Comparison of ENCODE assay signal across 30 mouse cellular contexts in genomic region chr2:129569556-129569955, GRCm38 (mm10). TPM values are rescaled to one million over a fixed set of nuclear protein-coding genes. Genes with fewer than 3 reads are reported as not detected.
DNase-seq lines count a peak whose midpoint lies in the region; ATAC-seq and TF ChIP-seq lines count a peak whose summit lies in the region.
"Had no signal": no experiment of that assay in that cellular context is flagged by ENCODE, and none has a peak within 500 bp of the region (broad histone marks: within the 10 kb centered on the region; RNA-seq: fewer than 3 reads in every experiment).

No protein-coding gene starts in this region.

- H3K4me3 ChIP-seq in left cerebral cortex, adult 2 months = no peak overlapping the region
- no peak overlapping the region for H3K4me3 ChIP-seq in intestine, postnatal 0 days (ENCODE audit: low read depth, low read length)
- H3K4me3 ChIP-seq: embryonic facial prominence, embryonic 10.5 days; embryonic facial prominence, embryonic 12.5 days; forebrain, embryonic 13.5 days; forebrain, embryonic 15.5 days had no signal

- WGBS in intestine, postnatal 0 days = 51% methylated on average over 5 of the region's 5 CpGs

- no peaks in the 10 kb centered on the region for H3K36me3 ChIP-seq in intestine, postnatal 0 days (ENCODE audit: control insufficient read depth, insufficient read depth)
- H3K36me3 ChIP-seq: embryonic facial prominence, embryonic 10.5 days; embryonic facial prominence, embryonic 12.5 days; forebrain, embryonic 15.5 days; G1E had no signal

- no peak for DNase-seq in frontal cortex, adult 2 months (ENCODE audit: extremely low spot score in 1 of 2, low spot score in 1 of 2)
- DNase-seq in left cerebral cortex, adult 2 months (ENCODE audit: extremely low spot score in 1 of 2, low spot score in 2 of 2) = no peak
- no peak for DNase-seq in left cerebral cortex, adult 9 months (ENCODE audit: low spot score in 2 of 2)
- DNase-seq in brain, adult 2 months (ENCODE audit: low read depth, low spot score) = peak; percentile 59
- DNase-seq: adrenal gland, adult 8-10 months; adrenal gland, postnatal 14 days; adrenal gland, postnatal 36 days; B cell, adult 2 months; cerebellum, adult 11 months; cerebellum, adult 18-20 months; cerebellum, adult 8-10 months; cerebellum, adult 9-11 months; cerebellum, postnatal 14 days; cerebellum, postnatal 36 days; forebrain, postnatal 0 days had no signal

- no peaks in the 10 kb centered on the region for H3K4me1 ChIP-seq in intestine, postnatal 0 days (replicated peaks; ENCODE audit: control insufficient read depth, insufficient read depth, low read length)

- peak overlapping the region; percentile 74 for H3K27ac ChIP-seq in left cerebral cortex, adult 2 months
- H3K27ac ChIP-seq in intestine, postnatal 0 days (ENCODE audit: low read depth, low read length) = no peak overlapping the region
- H3K27ac ChIP-seq: embryonic facial prominence, embryonic 10.5 days; embryonic facial prominence, embryonic 12.5 days; forebrain, embryonic 13.5 days; forebrain, embryonic 15.5 days had no signal

- TF ChIP-seq CTCF in left cerebral cortex, adult 2 months (IDR thresholded peaks at IDR 0.05) = peak; percentile 3
- no peak for TF ChIP-seq CTCF in intestine, postnatal 0 days (IDR thresholded peaks at IDR 0.05; ENCODE audit: low read depth)

- H3K9ac ChIP-seq in intestine, postnatal 0 days (ENCODE audit: low read depth, low read length) = no peak overlapping the region
- H3K9ac ChIP-seq: embryonic facial prominence, embryonic 12.5 days; forebrain, embryonic 13.5 days; forebrain, embryonic 15.5 days; forebrain, postnatal 0 days had no signal

- H3K27me3 ChIP-seq in intestine, postnatal 0 days (replicated peaks; ENCODE audit: control insufficient read depth, insufficient read depth, low read length) = 0 out of 2 replicates have a peak, but pooled peaks cover 3% of the 10 kb centered on the region
- H3K27me3 ChIP-seq: forebrain, embryonic 13.5 days; forebrain, embryonic 15.5 days had no signal

- no peaks in the 10 kb centered on the region for H3K9me3 ChIP-seq in intestine, postnatal 0 days (ENCODE audit: control insufficient read depth)
- H3K9me3 ChIP-seq: embryonic facial prominence, embryonic 10.5 days; embryonic facial prominence, embryonic 12.5 days; forebrain, embryonic 13.5 days; forebrain, embryonic 15.5 days; G1E had no signal

- ATAC-seq in frontal cortex, adult (ENCODE audit: low TSS enrichment) = peak; percentile 69
- ATAC-seq in intestine, postnatal 0 days = no peak
- ATAC-seq: activated CD4-positive, CD25-positive, alpha-beta regulatory T cell, adult 4 months; CD4-positive, CD25-positive, alpha-beta regulatory T cell, adult 4 months; forebrain, embryonic 13.5 days; forebrain, embryonic 15.5 days; forebrain, postnatal 0 days; Patski had no signal

- intact Hi-C loops in left cerebral cortex, adult 2 months (cut with DNase I) = no loop called here

- no peak overlapping the region for H3K4me2 ChIP-seq in intestine, postnatal 0 days (replicated peaks; ENCODE audit: low read depth)
- H3K4me2 ChIP-seq: embryonic facial prominence, embryonic 12.5 days; forebrain, embryonic 13.5 days; forebrain, embryonic 15.5 days had no signal

RNA-seq across cellular contexts. Expression of gene Sirpa, which starts 23.1 kb away (rescaled TPM):
- 276 and 309 TPM in 2 replicates for polyA plus RNA-seq in frontal cortex, adult 2 months (2012; rRNA removed)
- 100 to 1,000 TPM; 375 to 384 TPM for total RNA-seq in left cerebral cortex, adult 2 months (2021)
- polyA plus RNA-seq in intestine, postnatal 0 days (2015; fragmentation: Nextera tagmentation; extraction: Ambion mirVana) = 9.5 and 9.7 TPM in 2 replicates
- polyA plus RNA-seq: G1E had no signal

RNA-seq across cellular contexts. Expression of gene F830045P16Rik, which starts 33.2 kb away (rescaled TPM):
- polyA plus RNA-seq in frontal cortex, adult 2 months (2012; rRNA removed) = 0.06 and 0.14 TPM in 2 replicates
- 1 to 10 TPM in 1 of 2 experiments, under 1 TPM in 1; 0.47 to 1.3 TPM for total RNA-seq in left cerebral cortex, adult 2 months (2021)
- polyA plus RNA-seq in intestine, postnatal 0 days (2015; fragmentation: Nextera tagmentation; extraction: Ambion mirVana) = not detected in 2 replicates
- total RNA-seq: adrenal gland, adult 18-20 months; adrenal gland, adult 8-10 months; adrenal gland, postnatal 14 days; adrenal gland, postnatal 36 days; CH12.LX; common myeloid progenitor, adult 5-6 weeks; forebrain, postnatal 0 days; G1E had no signal
- polyA plus RNA-seq: activated CD4-positive, CD25-positive, alpha-beta regulatory T cell, adult 4 months; brain, embryonic 14.5 days; CD4-positive, CD25-positive, alpha-beta regulatory T cell, adult 4 months; embryonic facial prominence, embryonic 10.5 days; embryonic facial prominence, embryonic 12.5 days; forebrain, embryonic 11.5 days; forebrain, embryonic 13.5 days; forebrain, embryonic 15.5 days; forebrain, postnatal 0 days; G1E; Patski had no signal

Comparison
In these comparisons a context has a peak if more than half of its experiments do, and no peak if none do; other contexts are left out.
1. RNA of gene Sirpa, which starts 23.1 kb away (polyA plus RNA-seq): 276 to 309 TPM in frontal cortex, adult 2 months; 9.5 to 9.7 TPM in intestine, postnatal 0 days; every median in the first group is over 10 times any median in the second.